ENCODE assay signal across 14 mouse cellular contexts in genomic region chr11:99238468-99238867, GRCm38 (mm10). TPM values are rescaled to one million over a fixed set of nuclear protein-coding genes. Genes with fewer than 3 reads are reported as not detected.
DNase-seq lines count a peak whose midpoint lies in the region; ATAC-seq and TF ChIP-seq lines count a peak whose summit lies in the region.
"Had no signal": no experiment of that assay in that cellular context is flagged by ENCODE, and none has a peak within 500 bp of the region (broad histone marks: within the 10 kb centered on the region; RNA-seq: fewer than 3 reads in every experiment).

No protein-coding gene starts in this region.

- no peak for TF ChIP-seq CTCF in intestine, postnatal 0 days (IDR thresholded peaks at IDR 0.05; ENCODE audit: low read depth)

- no peaks in the 10 kb centered on the region for H3K36me3 ChIP-seq in heart, embryonic 12.5 days
- no peaks in the 10 kb centered on the region for H3K36me3 ChIP-seq in megakaryocyte, embryonic 14.5 days (replicated peaks; ENCODE audit: low read length)
- H3K36me3 ChIP-seq in intestine, postnatal 0 days (ENCODE audit: control insufficient read depth, insufficient read depth), result no peaks in the 10 kb centered on the region
- no peaks in the 10 kb centered on the region for H3K36me3 ChIP-seq in forebrain, embryonic 11.5 days (ENCODE audit: control insufficient read depth, insufficient read depth, low read length)
- H3K36me3 ChIP-seq: neural tube, embryonic 13.5 days had no signal

- no peak for DNase-seq in heart, postnatal 4 days
- peak; percentile 91 for DNase-seq in thymus, postnatal 0 days (ENCODE audit: low spot score)
- DNase-seq in urinary bladder, postnatal 14 days (ENCODE audit: low spot score), result no peak
- no peak for DNase-seq in forebrain, embryonic 11.5 days (ENCODE audit: low spot score)
- DNase-seq: kidney, adult 2 months had no signal

- WGBS in heart, embryonic 12.5 days, result 32% methylated on average over 14 of the region's 14 CpGs
- WGBS in intestine, postnatal 0 days, result 52% methylated on average over 14 of the region's 14 CpGs
- WGBS in forebrain, embryonic 11.5 days, result 69% methylated on average over 14 of the region's 14 CpGs

- peak overlapping the region; percentile 35; the same call in 1 of the 2 replicates for H3K4me2 ChIP-seq in heart, embryonic 12.5 days
- no peak overlapping the region for H3K4me2 ChIP-seq in intestine, postnatal 0 days (replicated peaks; ENCODE audit: low read depth)
- H3K4me2 ChIP-seq in forebrain, embryonic 11.5 days (ENCODE audit: low read depth, low read length, severe bottlenecking), result no peak overlapping the region
- H3K4me2 ChIP-seq: neural tube, embryonic 13.5 days had no signal

- H3K27me3 ChIP-seq in heart, embryonic 12.5 days (replicated peaks), result no peaks in the 10 kb centered on the region
- H3K27me3 ChIP-seq in megakaryocyte, embryonic 14.5 days (replicated peaks), result peaks cover 15% of the 10 kb centered on the region
- no peaks in the 10 kb centered on the region for H3K27me3 ChIP-seq in intestine, postnatal 0 days (replicated peaks; ENCODE audit: control insufficient read depth, insufficient read depth, low read length)
- no peaks in the 10 kb centered on the region for H3K27me3 ChIP-seq in forebrain, embryonic 11.5 days (ENCODE audit: control insufficient read depth, insufficient read depth, low read length)
- H3K27me3 ChIP-seq: neural tube, embryonic 13.5 days had no signal

- no peak overlapping the region for H3K4me3 ChIP-seq in heart, embryonic 12.5 days
- H3K4me3 ChIP-seq in megakaryocyte, embryonic 14.5 days (replicated peaks), result peak overlapping the region; percentile 71
- no peak overlapping the region for H3K4me3 ChIP-seq in intestine, postnatal 0 days (ENCODE audit: low read depth, low read length)
- no peak overlapping the region for H3K4me3 ChIP-seq in forebrain, embryonic 11.5 days (ENCODE audit: low read depth, low read length)
- H3K4me3 ChIP-seq: neural tube, embryonic 13.5 days had no signal

- H3K9ac ChIP-seq in heart, embryonic 12.5 days, result no peak overlapping the region
- H3K9ac ChIP-seq in intestine, postnatal 0 days (ENCODE audit: low read depth, low read length), result no peak overlapping the region
- no peak overlapping the region for H3K9ac ChIP-seq in forebrain, embryonic 11.5 days (ENCODE audit: low read length)
- H3K9ac ChIP-seq: neural tube, embryonic 13.5 days had no signal

- ATAC-seq in heart, embryonic 12.5 days (ENCODE audit: insufficient number of reproducible peaks, low FRiP score), result no peak
- peak; percentile 100 for ATAC-seq in activated CD4-positive, CD25-positive, alpha-beta regulatory T cell, adult 4 months
- ATAC-seq in intestine, postnatal 0 days, result no peak
- no peak for ATAC-seq in forebrain, embryonic 11.5 days (replicated peaks; ENCODE audit: low FRiP score)

- peaks cover 6% of the 10 kb centered on the region; the same call in 1 of the 2 replicates for H3K4me1 ChIP-seq in heart, embryonic 12.5 days (replicated peaks)
- H3K4me1 ChIP-seq in megakaryocyte, embryonic 14.5 days, result peaks cover 9% of the 10 kb centered on the region
- no peaks in the 10 kb centered on the region for H3K4me1 ChIP-seq in intestine, postnatal 0 days (replicated peaks; ENCODE audit: control insufficient read depth, insufficient read depth, low read length)
- no peaks in the 10 kb centered on the region for H3K4me1 ChIP-seq in forebrain, embryonic 11.5 days (replicated peaks; ENCODE audit: control insufficient read depth, insufficient read depth, low read length)
- H3K4me1 ChIP-seq: neural tube, embryonic 13.5 days had no signal

- no peak overlapping the region for H3K27ac ChIP-seq in heart, embryonic 12.5 days (ENCODE audit: poor library complexity, severe bottlenecking)
- no peak overlapping the region for H3K27ac ChIP-seq in intestine, postnatal 0 days (ENCODE audit: low read depth, low read length)
- H3K27ac ChIP-seq in forebrain, embryonic 11.5 days (ENCODE audit: low read depth, low read length), result no peak overlapping the region
- H3K27ac ChIP-seq: neural tube, embryonic 13.5 days; stomach, postnatal 0 days had no signal

- no peaks in the 10 kb centered on the region for H3K9me3 ChIP-seq in heart, embryonic 12.5 days (replicated peaks)
- no peaks in the 10 kb centered on the region for H3K9me3 ChIP-seq in megakaryocyte, embryonic 14.5 days
- no peaks in the 10 kb centered on the region for H3K9me3 ChIP-seq in intestine, postnatal 0 days (ENCODE audit: control insufficient read depth)
- H3K9me3 ChIP-seq in forebrain, embryonic 11.5 days (ENCODE audit: control insufficient read depth, low read length), result no peaks in the 10 kb centered on the region
- H3K9me3 ChIP-seq: neural tube, embryonic 13.5 days had no signal

RNA-seq across cellular contexts. Expression of gene Krt222, which starts 5.4 kb away (rescaled TPM):
- polyA plus RNA-seq in heart, embryonic 12.5 days (2016; fragmentation: Nextera tagmentation; extraction: Ambion mirVana), result 1.6 TPM in 2 replicates
- 1 to 10 TPM; 7.5 to 8.2 TPM for total RNA-seq in heart, postnatal 4 days (2021)
- 1 to 10 TPM; 1.4 to 1.7 TPM for polyA plus RNA-seq in activated CD4-positive, CD25-positive, alpha-beta regulatory T cell, adult 4 months (2017; shearing (Covaris generic))
- not detected in 2 replicates for polyA plus RNA-seq in megakaryocyte, embryonic 14.5 days (2012; ENCODE audit: insufficient read depth, low replicate concordance)
- 1.7 and 2.0 TPM in 2 replicates for polyA plus RNA-seq in thymus, postnatal 0 days (2015; fragmentation: Nextera tagmentation; extraction: Ambion mirVana)
- polyA plus RNA-seq in intestine, postnatal 0 days (2015; fragmentation: Nextera tagmentation; extraction: Ambion mirVana), result 0.42 and 0.61 TPM in 2 replicates
- 0.29 and 0.59 TPM in 2 replicates for polyA plus RNA-seq in forebrain, embryonic 11.5 days (2014; fragmentation: Nextera tagmentation; extraction: Ambion mirVana)

RNA-seq across cellular contexts. Expression of gene Smarce1, which starts 7.7 kb away (rescaled TPM):
- 178 and 181 TPM in 2 replicates for polyA plus RNA-seq in heart, embryonic 12.5 days (2016; fragmentation: Nextera tagmentation; extraction: Ambion mirVana)
- total RNA-seq in heart, postnatal 4 days (2021), result 10 to 100 TPM; 92.8 to 99.8 TPM
- 100 to 1,000 TPM; 133 to 172 TPM for polyA plus RNA-seq in activated CD4-positive, CD25-positive, alpha-beta regulatory T cell, adult 4 months (2017; shearing (Covaris generic))
- polyA plus RNA-seq in megakaryocyte, embryonic 14.5 days (2012; ENCODE audit: insufficient read depth, low replicate concordance), result 24.2 and 370 TPM in 2 replicates
- polyA plus RNA-seq in thymus, postnatal 0 days (2015; fragmentation: Nextera tagmentation; extraction: Ambion mirVana), result 227 and 240 TPM in 2 replicates
- 73.1 and 80.0 TPM in 2 replicates for polyA plus RNA-seq in intestine, postnatal 0 days (2015; fragmentation: Nextera tagmentation; extraction: Ambion mirVana)
- polyA plus RNA-seq in forebrain, embryonic 11.5 days (2014; fragmentation: Nextera tagmentation; extraction: Ambion mirVana), result 203 and 209 TPM in 2 replicates

RNA-seq across cellular contexts. Expression of gene Krt24, which starts 46.6 kb away (rescaled TPM):
- polyA plus RNA-seq in heart, embryonic 12.5 days (2016; fragmentation: Nextera tagmentation; extraction: Ambion mirVana), result not detected in 2 replicates
- not detected for total RNA-seq in heart, postnatal 4 days (2021)
- polyA plus RNA-seq in activated CD4-positive, CD25-positive, alpha-beta regulatory T cell, adult 4 months (2017; shearing (Covaris generic)), result not detected
- polyA plus RNA-seq in megakaryocyte, embryonic 14.5 days (2012; ENCODE audit: insufficient read depth, low replicate concordance), result not detected in 2 replicates
- 0.72 and 0.75 TPM in 2 replicates for polyA plus RNA-seq in thymus, postnatal 0 days (2015; fragmentation: Nextera tagmentation; extraction: Ambion mirVana)
- polyA plus RNA-seq in intestine, postnatal 0 days (2015; fragmentation: Nextera tagmentation; extraction: Ambion mirVana), result 0.08 TPM in 1 of 2 replicates, not detected in the other
- polyA plus RNA-seq in forebrain, embryonic 11.5 days (2014; fragmentation: Nextera tagmentation; extraction: Ambion mirVana), result not detected in 2 replicates
- total RNA-seq: ES-E14; left cerebral cortex, postnatal 14 days had no signal
- polyA plus RNA-seq: gonadal fat pad, adult 2 months; kidney, adult 2 months; stomach, postnatal 0 days had no signal
